Mouse (Mus musculus): Measurements from ENCODE around the gene Polrmt. TPM values are rescaled to one million over a fixed set of nuclear protein-coding genes. Genes with fewer than 3 reads are reported as not detected.

Polrmt gene
- polyA plus RNA-seq (2014; fragmentation: Nextera tagmentation; extraction: Ambion mirVana): 32.2 and 36.1 TPM in 2 replicates

DNA sequence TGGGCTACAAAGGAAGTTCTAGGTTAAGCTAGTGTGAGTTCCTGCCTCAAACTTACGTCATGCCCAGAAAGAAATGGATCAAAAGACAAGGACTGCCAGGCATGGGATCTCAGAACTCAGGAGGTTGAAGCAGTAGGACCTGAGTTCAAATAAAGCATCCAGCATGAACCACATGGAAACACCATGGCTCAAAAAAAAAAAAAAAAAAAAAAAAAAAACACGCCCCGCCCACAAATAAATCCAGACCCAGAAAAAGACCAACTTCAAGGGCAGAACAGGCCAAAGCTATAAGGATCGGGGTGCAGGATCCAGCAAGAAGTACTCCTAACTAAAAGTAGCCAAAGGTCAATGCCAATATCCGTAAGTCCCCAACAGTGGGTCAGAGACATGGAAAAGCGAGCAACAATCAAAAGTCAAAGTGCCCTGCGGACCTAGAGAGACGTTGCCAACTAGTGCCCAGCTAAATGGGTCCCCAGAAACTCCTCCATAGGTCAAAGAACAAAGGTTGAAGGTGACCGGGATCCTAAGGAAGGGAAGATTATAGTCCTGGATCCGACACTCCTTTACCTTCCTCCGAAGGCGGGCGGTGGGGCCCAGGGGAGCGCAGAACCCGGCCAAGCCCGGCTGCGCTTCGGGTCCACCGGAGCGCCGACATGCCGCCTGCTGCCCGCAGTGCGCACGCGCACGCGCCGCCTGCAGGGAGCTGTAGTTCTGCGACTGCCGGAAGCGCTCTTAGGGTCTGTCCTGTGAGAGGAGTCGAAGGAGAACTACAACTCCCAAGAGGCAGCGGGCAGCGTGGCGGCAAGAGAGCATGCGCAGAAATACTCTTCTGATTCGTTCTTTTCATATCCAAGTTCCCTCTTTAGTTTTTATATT lies at the start of gene Polrmt:
Polrmt (minus strand) TSS at position 684 of the 876 bp plus-strand sequence.
- Histone ChIP-seq H3K9ac (ENCODE audit: low read length) (peak within 1 kb of the TSS; percentile 8), H3K27me3 (ENCODE audit: control insufficient read depth, insufficient read depth, low read length) (no peaks in the 10 kb centered on the region), H3K4me2 (ENCODE audit: low read depth, severe bottlenecking) (peak within 1 kb of the TSS; percentile 57), H3K4me3 (ENCODE audit: low read depth, low read length) (peak within 1 kb of the TSS; percentile 61), H3K9me3 (ENCODE audit: control insufficient read depth, low read length) (no peaks in the 10 kb centered on the region), H3K27ac (replicated peaks; ENCODE audit: low read depth, low read length) (no peak within 1 kb of the TSS), H3K36me3 (ENCODE audit: control insufficient read depth, insufficient read depth, low read length) (peaks cover 6% of the 10 kb centered on the region), H3K4me1 (ENCODE audit: control insufficient read depth, insufficient read depth, low read length) (peaks cover 3% of the 10 kb centered on the region; the same call in 1 of the 2 replicates)
- peak; percentile 92 for ATAC-seq (ENCODE audit: insufficient number of reproducible peaks, low FRiP score, low TSS enrichment, low read depth)
- WGBS: 3% methylated on average over 38 of the region's 38 CpGs
- peak; percentile 95 for DNase-seq (ENCODE audit: low spot score)

- WGBS: 92% methylated on average over 3 of the region's 3 CpGs
- DNase-seq (ENCODE audit: low spot score): no peak
- no peaks in the 10 kb centered on the region for H3K36me3 ChIP-seq (ENCODE audit: control insufficient read depth, insufficient read depth, low read length)
- no peaks in the 10 kb centered on the region for H3K9me3 ChIP-seq (ENCODE audit: control insufficient read depth, low read length)
- peaks cover 15% of the 10 kb centered on the region for H3K4me1 ChIP-seq (ENCODE audit: control insufficient read depth, insufficient read depth, low read length)
- H3K27me3 ChIP-seq (ENCODE audit: control insufficient read depth, insufficient read depth, low read length): no peaks in the 10 kb centered on the region
- no peak overlapping the region for H3K4me3 ChIP-seq (ENCODE audit: low read depth, low read length)
- ATAC-seq (ENCODE audit: insufficient number of reproducible peaks, low FRiP score, low TSS enrichment, low read depth): no peak
- no peak overlapping the region for H3K4me2 ChIP-seq (ENCODE audit: low read depth, severe bottlenecking)
- H3K27ac ChIP-seq (replicated peaks; ENCODE audit: low read depth, low read length): no peak overlapping the region
- no peak overlapping the region for H3K9ac ChIP-seq (ENCODE audit: low read length)
Measured at GRCm38 (mm10) chr10:79795905-79796304, 49.5 kb upstream of the Polrmt start.

- DNase-seq (ENCODE audit: low spot score): peak; percentile 48
Measured at GRCm38 (mm10) chr10:79794491-79794931, 48.1 kb upstream of the Polrmt start.

GRCm38 (mm10) chr10:79793738-79794490 lies 47.5 kb upstream of the Polrmt start:
- 3% methylated on average over 38 of the region's 38 CpGs for WGBS
- H3K9ac ChIP-seq (ENCODE audit: low read length): peak overlapping the region; percentile 96
- DNase-seq (ENCODE audit: low spot score) (peak; percentile 68), ATAC-seq (ENCODE audit: insufficient number of reproducible peaks, low FRiP score, low TSS enrichment, low read depth) (no peak)
- H3K4me2 ChIP-seq (ENCODE audit: low read depth, severe bottlenecking): peak overlapping the region; percentile 93
- no peaks in the 10 kb centered on the region for H3K9me3 ChIP-seq (ENCODE audit: control insufficient read depth, low read length)
- no peaks in the 10 kb centered on the region for H3K36me3 ChIP-seq (ENCODE audit: control insufficient read depth, insufficient read depth, low read length)
- H3K4me1 ChIP-seq (ENCODE audit: control insufficient read depth, insufficient read depth, low read length): peaks cover 15% of the 10 kb centered on the region
- peak overlapping the region; percentile 72 for H3K27ac ChIP-seq (replicated peaks; ENCODE audit: low read depth, low read length)
- no peaks in the 10 kb centered on the region for H3K27me3 ChIP-seq (ENCODE audit: control insufficient read depth, insufficient read depth, low read length)
- H3K4me3 ChIP-seq (ENCODE audit: low read depth, low read length): peak overlapping the region; percentile 93

More at GRCm38 (mm10) chr10:79794491-79794931, 48.1 kb upstream of the Polrmt start:
- peak overlapping the region; percentile 96 for H3K9ac ChIP-seq (ENCODE audit: low read length)
- peak overlapping the region; percentile 93 for H3K4me2 ChIP-seq (ENCODE audit: low read depth, severe bottlenecking)
- 0 out of 2 replicates have a peak, but pooled peaks have one; percentile 21 for ATAC-seq (ENCODE audit: insufficient number of reproducible peaks, low FRiP score, low TSS enrichment, low read depth)
- H3K27me3 ChIP-seq (ENCODE audit: control insufficient read depth, insufficient read depth, low read length): no peaks in the 10 kb centered on the region
- no peaks in the 10 kb centered on the region for H3K36me3 ChIP-seq (ENCODE audit: control insufficient read depth, insufficient read depth, low read length)
- H3K4me1 ChIP-seq (ENCODE audit: control insufficient read depth, insufficient read depth, low read length): peaks cover 15% of the 10 kb centered on the region
- H3K9me3 ChIP-seq (ENCODE audit: control insufficient read depth, low read length): no peaks in the 10 kb centered on the region
- 7% methylated on average over 10 of the region's 10 CpGs for WGBS
- peak overlapping the region; percentile 72; the same call in 1 of the 2 replicates for H3K27ac ChIP-seq (replicated peaks; ENCODE audit: low read depth, low read length)
- peak overlapping the region; percentile 93 for H3K4me3 ChIP-seq (ENCODE audit: low read depth, low read length)

DNA sequence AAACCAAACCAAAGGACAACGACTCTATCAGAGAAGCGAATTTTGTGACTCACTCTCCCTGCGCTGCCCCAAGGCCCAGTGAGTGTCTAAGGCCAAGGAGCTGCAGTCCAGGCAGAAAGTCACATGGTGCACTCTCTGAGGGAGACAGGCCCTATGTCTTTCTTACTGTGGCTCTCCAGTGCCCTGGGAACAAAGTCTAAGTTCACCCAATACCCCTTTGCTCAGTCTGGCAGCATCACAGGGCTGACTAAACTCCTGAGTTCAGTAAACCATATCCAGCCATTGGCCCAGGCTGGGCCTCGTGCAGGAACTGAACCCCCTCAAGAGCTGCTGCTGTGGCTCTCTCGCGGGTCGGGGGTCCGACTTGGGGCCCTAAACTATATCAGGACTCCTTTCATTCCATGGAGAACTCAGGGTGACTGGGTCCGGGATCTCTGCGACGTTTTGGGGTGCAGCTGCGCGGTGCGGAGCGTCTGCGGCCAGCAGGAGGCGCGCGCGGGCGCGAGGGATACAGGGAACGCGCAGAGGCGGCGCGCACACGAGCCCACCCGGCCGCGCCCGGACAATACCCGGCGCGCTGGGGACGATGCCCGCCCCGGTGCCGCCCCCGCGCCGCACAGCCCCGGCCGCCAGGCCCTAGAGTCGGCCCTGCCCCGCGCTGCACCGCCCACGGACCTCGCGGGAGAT lies 46.8 kb upstream of the Polrmt start, which contains the start of gene Palm:
Palm (plus strand) TSS at position 522 of the 687 bp plus-strand sequence.
- peak within 1 kb of the TSS; percentile 93 for H3K4me2 ChIP-seq (ENCODE audit: low read depth, severe bottlenecking)
- peak within 1 kb of the TSS; percentile 93 for H3K4me3 ChIP-seq (ENCODE audit: low read depth, low read length)
- peak within 1 kb of the TSS; percentile 96 for H3K9ac ChIP-seq (ENCODE audit: low read length)
- no peaks in the 10 kb centered on the region for H3K9me3 ChIP-seq (ENCODE audit: control insufficient read depth, low read length)
- H3K36me3 ChIP-seq (ENCODE audit: control insufficient read depth, insufficient read depth, low read length): no peaks in the 10 kb centered on the region
- 6% methylated on average over 48 of the region's 51 CpGs for WGBS
- H3K4me1 ChIP-seq (ENCODE audit: control insufficient read depth, insufficient read depth, low read length): peaks cover 17% of the 10 kb centered on the region
- H3K27ac ChIP-seq (replicated peaks; ENCODE audit: low read depth, low read length): peak within 1 kb of the TSS; percentile 72
- DNase-seq (ENCODE audit: low spot score): peak; percentile 84
- H3K27me3 ChIP-seq (ENCODE audit: control insufficient read depth, insufficient read depth, low read length): no peaks in the 10 kb centered on the region
- ATAC-seq (ENCODE audit: insufficient number of reproducible peaks, low FRiP score, low TSS enrichment, low read depth): peak; percentile 55; the same call in 1 of the 2 replicates

GRCm38 (mm10) chr10:79792339-79793040 lies 46.1 kb upstream of the Polrmt start:
- H3K4me2 ChIP-seq (ENCODE audit: low read depth, severe bottlenecking): no peak overlapping the region
- DNase-seq (ENCODE audit: low spot score) (no peak), ATAC-seq (ENCODE audit: insufficient number of reproducible peaks, low FRiP score, low TSS enrichment, low read depth) (no peak)
- H3K9me3 ChIP-seq (ENCODE audit: control insufficient read depth, low read length): no peaks in the 10 kb centered on the region
- no peak overlapping the region for H3K9ac ChIP-seq (ENCODE audit: low read length)
- no peaks in the 10 kb centered on the region for H3K36me3 ChIP-seq (ENCODE audit: control insufficient read depth, insufficient read depth, low read length)
- H3K4me1 ChIP-seq (ENCODE audit: control insufficient read depth, insufficient read depth, low read length): peaks cover 17% of the 10 kb centered on the region
- H3K27ac ChIP-seq (replicated peaks; ENCODE audit: low read depth, low read length): no peak overlapping the region
- no peak overlapping the region for H3K4me3 ChIP-seq (ENCODE audit: low read depth, low read length)
- 84% methylated on average over 5 of the region's 5 CpGs for WGBS
- no peaks in the 10 kb centered on the region for H3K27me3 ChIP-seq (ENCODE audit: control insufficient read depth, insufficient read depth, low read length)

- no peak within 1 kb of the TSS for H3K4me3 ChIP-seq (ENCODE audit: low read depth, low read length)
- H3K36me3 ChIP-seq (ENCODE audit: control insufficient read depth, insufficient read depth, low read length): no peaks in the 10 kb centered on the region
- no peaks in the 10 kb centered on the region for H3K9me3 ChIP-seq (ENCODE audit: control insufficient read depth, low read length)
- peaks cover 13% of the 10 kb centered on the region for H3K4me1 ChIP-seq (ENCODE audit: control insufficient read depth, insufficient read depth, low read length)
- DNase-seq (ENCODE audit: low spot score) (no peak), ATAC-seq (ENCODE audit: insufficient number of reproducible peaks, low FRiP score, low TSS enrichment, low read depth) (no peak)
- no peaks in the 10 kb centered on the region for H3K27me3 ChIP-seq (ENCODE audit: control insufficient read depth, insufficient read depth, low read length)
- WGBS: 80% methylated on average over 4 of the region's 4 CpGs
- H3K4me2 ChIP-seq (ENCODE audit: low read depth, severe bottlenecking): no peak within 1 kb of the TSS
- H3K9ac ChIP-seq (ENCODE audit: low read length): no peak within 1 kb of the TSS
- H3K27ac ChIP-seq (replicated peaks; ENCODE audit: low read depth, low read length): no peak within 1 kb of the TSS
Measured at GRCm38 (mm10) chr10:79790861-79791260, 44.5 kb upstream of the Polrmt start, which contains the start of gene Prss57. TSS of gene Prss57 (minus strand) at chr10:79790961.
